Mouse (Mus musculus): ENCODE measurements around the gene Ppdpf. TPM values are rescaled to one million over a fixed set of nuclear protein-coding genes. Genes with fewer than 3 reads are reported as not detected.

Ppdpf gene
- polyA plus RNA-seq, 1 experiment from 2014 or later, result 197 TPM

- peaks cover 16% of the 10 kb centered on the region for H3K27me3 ChIP-seq (replicated peaks; ENCODE audit: control insufficient read depth, insufficient read depth, low read length)
- no peaks in the 10 kb centered on the region for H3K36me3 ChIP-seq (ENCODE audit: control insufficient read depth, insufficient read depth)
- H3K4me2 ChIP-seq (replicated peaks; ENCODE audit: low read depth), result no peak overlapping the region
- no peaks in the 10 kb centered on the region for H3K9me3 ChIP-seq (ENCODE audit: control insufficient read depth)
- no peak for ATAC-seq
- H3K4me1 ChIP-seq (replicated peaks; ENCODE audit: control insufficient read depth, insufficient read depth, low read length), result no peaks in the 10 kb centered on the region
- H3K4me3 ChIP-seq (ENCODE audit: low read depth, low read length), result no peak overlapping the region
- no peak overlapping the region for H3K27ac ChIP-seq (ENCODE audit: low read depth, low read length)
- TF ChIP-seq CTCF (IDR thresholded peaks at IDR 0.05; ENCODE audit: low read depth), result no peak
- no peak overlapping the region for H3K9ac ChIP-seq (ENCODE audit: low read depth, low read length)
- WGBS, result 57% methylated on average over 4 of the region's 4 CpGs
These were observed 40.0 kb upstream of the Ppdpf start for GRCm38 (mm10) chr2:181146976-181147545.

GRCm38 (mm10) chr2:181147546-181148317 is 39.3 kb upstream of the Ppdpf start:
- TF ChIP-seq CTCF (IDR thresholded peaks at IDR 0.05; ENCODE audit: low read depth), result no peak
- no peaks in the 10 kb centered on the region for H3K4me1 ChIP-seq (replicated peaks; ENCODE audit: control insufficient read depth, insufficient read depth, low read length)
- peak overlapping the region; percentile 71 for H3K4me2 ChIP-seq (replicated peaks; ENCODE audit: low read depth)
- no peak overlapping the region for H3K9ac ChIP-seq (ENCODE audit: low read depth, low read length)
- no peaks in the 10 kb centered on the region for H3K36me3 ChIP-seq (ENCODE audit: control insufficient read depth, insufficient read depth)
- H3K4me3 ChIP-seq (ENCODE audit: low read depth, low read length), result peak overlapping the region; percentile 38
- ATAC-seq, result 0 out of 2 replicates have a peak, but pooled peaks have one; percentile 28
- H3K27ac ChIP-seq (ENCODE audit: low read depth, low read length), result no peak overlapping the region
- H3K9me3 ChIP-seq (ENCODE audit: control insufficient read depth), result no peaks in the 10 kb centered on the region
- WGBS, result 2% methylated on average over 43 of the region's 61 CpGs
- peaks cover 16% of the 10 kb centered on the region for H3K27me3 ChIP-seq (replicated peaks; ENCODE audit: control insufficient read depth, insufficient read depth, low read length)

- WGBS, result 13% methylated on average over 31 of the region's 31 CpGs
- Histone ChIP-seq H3K36me3 (ENCODE audit: control insufficient read depth, insufficient read depth) (no peaks in the 10 kb centered on the region), H3K9ac (ENCODE audit: low read depth, low read length) (no peak overlapping the region), H3K27ac (ENCODE audit: low read depth, low read length) (no peak overlapping the region), H3K27me3 (replicated peaks; ENCODE audit: control insufficient read depth, insufficient read depth, low read length) (peaks cover 16% of the 10 kb centered on the region), H3K4me3 (ENCODE audit: low read depth, low read length) (peak overlapping the region; percentile 38), H3K4me2 (replicated peaks; ENCODE audit: low read depth) (peak overlapping the region; percentile 71), H3K9me3 (ENCODE audit: control insufficient read depth) (no peaks in the 10 kb centered on the region), H3K4me1 (replicated peaks; ENCODE audit: control insufficient read depth, insufficient read depth, low read length) (no peaks in the 10 kb centered on the region)
- no peak for TF ChIP-seq CTCF (IDR thresholded peaks at IDR 0.05; ENCODE audit: low read depth)
- no peak for ATAC-seq
These were observed 38.6 kb upstream of the Ppdpf start for GRCm38 (mm10) chr2:181148318-181148955.

- TF ChIP-seq CTCF (IDR thresholded peaks at IDR 0.05; ENCODE audit: low read depth), result no peak
- no peaks in the 10 kb centered on the region for H3K36me3 ChIP-seq (ENCODE audit: control insufficient read depth, insufficient read depth)
- H3K9me3 ChIP-seq (ENCODE audit: control insufficient read depth), result no peaks in the 10 kb centered on the region
- no peak overlapping the region for H3K9ac ChIP-seq (ENCODE audit: low read depth, low read length)
- no peak overlapping the region for H3K4me3 ChIP-seq (ENCODE audit: low read depth, low read length)
- ATAC-seq, result no peak
- H3K27me3 ChIP-seq (replicated peaks; ENCODE audit: control insufficient read depth, insufficient read depth, low read length), result peaks cover 16% of the 10 kb centered on the region
- H3K4me2 ChIP-seq (replicated peaks; ENCODE audit: low read depth), result no peak overlapping the region
- no peak overlapping the region for H3K27ac ChIP-seq (ENCODE audit: low read depth, low read length)
- WGBS, result 70% methylated on average over 6 of the region's 6 CpGs
- no peaks in the 10 kb centered on the region for H3K4me1 ChIP-seq (replicated peaks; ENCODE audit: control insufficient read depth, insufficient read depth, low read length)
These were observed 36.8 kb upstream of the Ppdpf start for GRCm38 (mm10) chr2:181150281-181150680.

- Histone ChIP-seq H3K4me3 (ENCODE audit: low read depth, low read length) (no peak overlapping the region), H3K4me1 (replicated peaks; ENCODE audit: control insufficient read depth, insufficient read depth, low read length) (no peaks in the 10 kb centered on the region), H3K9me3 (ENCODE audit: control insufficient read depth) (no peaks in the 10 kb centered on the region), H3K27me3 (replicated peaks; ENCODE audit: control insufficient read depth, insufficient read depth, low read length) (peaks cover 27% of the 10 kb centered on the region), H3K27ac (ENCODE audit: low read depth, low read length) (no peak overlapping the region), H3K36me3 (ENCODE audit: control insufficient read depth, insufficient read depth) (no peaks in the 10 kb centered on the region), H3K9ac (ENCODE audit: low read depth, low read length) (no peak overlapping the region), H3K4me2 (replicated peaks; ENCODE audit: low read depth) (no peak overlapping the region)
- no peak for ATAC-seq
- 92% methylated on average over 17 of the region's 17 CpGs for WGBS
- no peak for TF ChIP-seq CTCF (IDR thresholded peaks at IDR 0.05; ENCODE audit: low read depth)
These were observed 34.3 kb upstream of the Ppdpf start for GRCm38 (mm10) chr2:181152701-181153100.

- H3K36me3 ChIP-seq (ENCODE audit: control insufficient read depth, insufficient read depth), result no peaks in the 10 kb centered on the region
- no peak for ATAC-seq
- H3K9me3 ChIP-seq (ENCODE audit: control insufficient read depth), result no peaks in the 10 kb centered on the region
- H3K9ac ChIP-seq (ENCODE audit: low read depth, low read length), result no peak overlapping the region
- H3K4me2 ChIP-seq (replicated peaks; ENCODE audit: low read depth), result no peak overlapping the region
- H3K27ac ChIP-seq (ENCODE audit: low read depth, low read length), result no peak overlapping the region
- H3K4me1 ChIP-seq (replicated peaks; ENCODE audit: control insufficient read depth, insufficient read depth, low read length), result no peaks in the 10 kb centered on the region
- WGBS, result 71% methylated on average over 1 of the region's 1 CpGs
- TF ChIP-seq CTCF (IDR thresholded peaks at IDR 0.05; ENCODE audit: low read depth), result no peak
- H3K27me3 ChIP-seq (replicated peaks; ENCODE audit: control insufficient read depth, insufficient read depth, low read length), result peaks cover 28% of the 10 kb centered on the region
- H3K4me3 ChIP-seq (ENCODE audit: low read depth, low read length), result no peak overlapping the region
These were observed 33.9 kb upstream of the Ppdpf start for GRCm38 (mm10) chr2:181153131-181153530.

Data from intestine, postnatal 0 days (tissue).